Mouse (Mus musculus) right cerebral cortex, postnatal 10 days (tissue): ENCODE data around the gene Fbxo27.

Source experiments
- DNase-seq, 2 experiments: peaks; one replicate each; pipeline ENCODE4 v3.0.0; 2021; ENCODE audit warnings: low spot score in 2 of 2

The Fbxo27 gene

DNA sequence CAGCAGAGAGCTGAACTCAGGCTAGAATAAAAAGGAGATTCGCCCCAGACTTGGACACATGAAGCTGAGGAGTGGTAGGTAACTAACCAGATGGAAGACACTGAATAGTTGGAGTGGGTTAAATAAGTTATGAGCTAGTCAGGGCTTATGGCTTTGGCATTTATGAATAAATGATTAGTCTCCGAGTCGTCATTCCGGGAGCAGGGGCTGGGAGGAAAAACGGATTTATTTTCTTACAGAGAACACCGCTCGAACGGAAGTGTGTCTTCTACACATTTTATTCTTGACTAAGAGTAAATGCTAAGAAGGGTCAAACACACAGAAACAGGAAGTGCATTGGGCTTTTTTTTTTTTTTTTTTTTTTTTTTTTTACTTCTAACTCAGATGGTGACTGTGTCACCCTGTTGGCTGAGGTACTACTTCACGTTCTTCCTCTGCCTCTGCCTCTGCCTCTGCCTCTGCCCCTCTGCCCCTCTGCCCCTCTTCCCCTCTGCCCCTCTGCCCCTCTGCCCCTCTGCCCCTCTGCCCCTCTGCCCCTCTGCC, 10.0 kb downstream of the Fbxo27 start:
- DNase-seq, result no peak

DNA sequence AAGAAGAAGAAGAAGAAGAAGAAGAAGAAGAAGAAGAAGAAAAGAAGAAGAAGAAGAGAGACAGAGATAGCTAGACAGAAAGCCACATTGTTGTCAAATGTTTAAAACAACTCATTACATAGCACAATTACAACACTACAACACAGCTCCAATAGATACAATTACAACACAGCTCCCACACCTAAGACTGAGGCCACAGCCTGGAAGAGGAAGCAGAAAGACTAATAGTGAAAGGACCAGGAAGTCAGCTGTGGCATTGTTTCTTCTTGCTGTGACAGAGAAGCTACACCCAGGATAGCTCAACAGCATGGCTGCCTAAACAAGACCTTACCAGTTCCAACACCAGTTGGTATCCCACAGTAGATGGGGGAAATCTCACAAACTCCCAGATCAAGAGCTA, 16.8 kb downstream of the Fbxo27 start:
- no peak for DNase-seq

DNA sequence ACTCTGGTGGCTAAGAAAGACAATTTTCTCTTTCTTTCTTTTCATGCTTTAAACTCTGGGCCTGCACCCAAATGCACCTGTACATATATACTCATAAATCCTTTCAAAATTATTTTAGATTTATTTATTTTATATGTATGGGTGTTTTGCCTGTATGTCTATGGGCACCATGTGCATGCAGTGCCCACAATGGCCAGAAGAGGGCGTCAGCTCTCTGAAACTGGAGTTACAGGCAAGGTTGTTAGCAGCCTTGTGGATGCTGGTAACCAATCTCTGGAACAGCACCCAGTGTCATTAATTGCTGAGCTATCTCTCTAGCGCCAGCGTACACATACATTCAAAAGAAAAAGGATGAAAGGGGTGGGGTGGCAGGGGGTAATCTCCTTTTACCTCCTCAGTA, 18.3 kb downstream of the Fbxo27 start:
- DNase-seq, result no peak

GRCm38 (mm10) chr7:28714667-28715066, 22.0 kb downstream of the Fbxo27 start:
- DNase-seq, result peak; percentile 67 to 76

GRCm38 (mm10) chr7:28715598-28715997, 22.9 kb downstream of the Fbxo27 start:
- no peak for DNase-seq

DNA sequence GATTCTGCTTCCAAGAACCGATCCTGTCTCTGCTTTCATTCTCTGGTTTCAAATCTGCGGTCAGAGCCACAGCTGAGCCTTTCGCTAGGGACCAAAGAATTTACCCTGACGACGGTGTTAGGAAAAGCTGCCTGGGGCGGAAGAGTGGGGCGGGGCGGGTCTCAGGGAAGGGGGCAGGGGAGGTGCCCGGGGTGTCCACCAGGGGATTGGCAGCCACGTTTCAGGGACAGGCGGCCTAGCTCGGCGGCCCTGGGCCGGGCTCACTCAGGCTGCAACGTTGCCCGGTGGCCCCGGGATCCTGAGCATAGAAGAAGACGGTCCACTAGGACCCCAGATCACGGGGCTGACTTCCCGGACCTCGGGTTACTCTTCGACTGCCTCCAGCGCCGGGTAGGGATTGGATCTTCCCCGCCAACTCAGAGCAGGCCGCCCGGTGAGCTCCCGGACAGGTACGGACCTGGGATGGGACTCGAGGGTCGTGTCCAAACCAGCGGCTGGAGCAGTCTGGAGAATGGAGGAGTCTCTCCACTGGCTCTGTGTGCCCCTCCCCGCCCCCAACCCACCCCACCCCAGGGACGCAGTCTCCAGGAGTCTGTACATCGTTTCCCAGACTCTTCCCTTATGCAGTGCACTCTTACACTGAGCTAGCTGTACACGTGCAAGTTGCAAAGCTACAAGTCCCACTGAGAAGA, 24.1 kb downstream of the Fbxo27 start, which contains the start of gene Fbxo17:
TSS of gene Fbxo17 (plus strand) at position 215 of the 692 bp plus-strand sequence.
- DNase-seq, result peak in 1 of 2 experiments; percentile 50

GRCm38 (mm10) chr7:28717726-28718125, 25.1 kb downstream of the Fbxo27 start:
- DNase-seq, result no peak

GRCm38 (mm10) chr7:28719159-28719558, 26.5 kb downstream of the Fbxo27 start:
- DNase-seq, result no peak

DNA sequence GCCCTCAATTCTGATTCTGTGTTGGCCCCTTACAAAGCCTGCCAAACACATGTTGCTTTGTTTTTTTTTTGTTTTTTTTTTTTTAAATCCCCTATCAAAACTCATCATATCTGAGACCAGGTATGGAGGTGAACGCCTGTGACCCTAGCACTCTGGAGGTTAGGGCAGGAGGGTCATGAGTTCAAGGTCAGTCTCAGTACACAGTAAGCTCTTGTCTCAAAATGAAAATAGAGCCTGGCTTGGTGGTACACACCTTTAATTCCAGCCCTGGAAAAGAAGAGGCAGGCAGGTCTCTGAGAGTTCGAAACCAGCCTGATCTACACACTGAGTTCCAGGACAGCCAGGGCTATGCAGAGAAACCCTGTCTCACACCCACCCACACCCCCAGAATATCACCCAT, 27.0 kb downstream of the Fbxo27 start:
- no peak for DNase-seq

GRCm38 (mm10) chr7:28720753-28721537, 28.3 kb downstream of the Fbxo27 start:
- no peak for DNase-seq

DNA sequence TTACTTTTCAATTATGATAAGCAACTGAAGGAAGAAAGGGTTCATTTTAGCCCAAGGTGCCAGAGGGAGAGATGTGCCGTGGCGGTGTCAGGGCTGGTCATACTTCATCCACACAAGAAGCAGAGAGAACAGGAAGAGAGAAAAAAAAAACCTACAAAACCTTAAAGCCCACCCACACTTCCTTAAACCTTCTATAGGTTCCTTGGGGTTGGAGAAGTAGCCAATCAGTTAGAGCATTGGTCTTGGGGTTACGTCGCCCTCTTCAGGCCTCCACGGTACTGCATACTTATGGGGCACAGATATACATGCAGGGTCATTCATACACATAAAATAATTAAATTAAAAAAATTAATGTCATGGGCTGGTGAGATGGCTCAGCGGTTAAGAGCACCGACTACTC, 29.4 kb downstream of the Fbxo27 start:
- no peak for DNase-seq

- DNase-seq, result no peak
Observed at GRCm38 (mm10) chr7:28724613-28725012, 32.0 kb downstream of the Fbxo27 start.

- DNase-seq, result peak; percentile 84 to 89
Observed at GRCm38 (mm10) chr7:28726600-28726999, 34.0 kb downstream of the Fbxo27 start.

GRCm38 (mm10) chr7:28727649-28728340, 35.1 kb downstream of the Fbxo27 start:
- DNase-seq, result peak; percentile 56 to 76

DNA sequence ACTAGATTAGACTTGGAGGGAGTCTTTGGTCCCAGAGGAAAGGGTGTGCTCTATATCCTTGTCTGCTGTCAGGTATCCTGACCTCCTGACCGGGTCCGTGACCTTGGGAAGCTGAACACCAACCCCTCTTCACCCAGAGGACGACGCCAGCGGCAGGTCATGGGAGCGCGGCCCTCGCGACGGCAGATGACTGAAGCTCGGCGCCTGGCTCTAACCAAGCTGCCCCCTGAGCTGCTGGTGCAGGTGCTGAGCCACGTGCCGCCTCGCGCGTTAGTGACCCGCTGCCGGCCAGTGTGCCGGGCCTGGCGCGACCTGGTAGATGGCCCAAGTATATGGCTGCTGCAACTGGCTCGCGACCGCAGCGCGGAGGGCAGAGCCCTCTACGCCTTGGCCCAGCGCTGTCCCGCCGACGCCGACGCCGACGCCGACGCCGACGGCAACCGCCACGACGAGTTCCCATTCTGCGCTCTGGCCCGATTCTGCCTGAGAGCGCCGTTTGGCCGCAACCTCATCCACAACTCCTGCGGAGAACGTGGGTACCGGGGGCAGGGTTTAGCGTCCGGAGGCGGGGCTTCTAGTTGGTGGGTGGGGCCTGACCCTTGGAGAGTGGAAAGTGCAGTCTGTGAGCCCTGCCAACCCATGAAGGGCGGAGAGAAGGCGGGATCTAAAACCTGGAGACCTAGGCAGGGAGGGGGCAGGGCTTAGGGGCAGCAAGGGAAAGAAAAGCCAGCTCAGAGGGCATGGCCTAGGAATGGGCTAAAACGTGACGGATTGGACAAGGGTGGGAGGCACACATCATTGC, 39.9 kb downstream of the Fbxo27 start:
- peak; percentile 64 to 66 for DNase-seq

GRCm38 (mm10) chr7:28733211-28733610, 40.6 kb downstream of the Fbxo27 start:
- DNase-seq, result no peak

GRCm38 (mm10) chr7:28735701-28736100, 43.1 kb downstream of the Fbxo27 start:
- no peak for DNase-seq

GRCm38 (mm10) chr7:28739829-28740228, 47.2 kb downstream of the Fbxo27 start:
- no peak for DNase-seq

GRCm38 (mm10) chr7:28740949-28741348, 48.3 kb downstream of the Fbxo27 start:
- no peak for DNase-seq

- no peak for DNase-seq
Observed at GRCm38 (mm10) chr7:28741368-28741708, 48.7 kb downstream of the Fbxo27 start.

GRCm38 (mm10) chr7:28741709-28742438, 49.2 kb downstream of the Fbxo27 start, which contains the start of the genes Mrps12 and Sars2:
Gene Mrps12, minus strand, starts transcription at chr7:28741820.
Gene Sars2, plus strand, starts transcription at chr7:28741992.
- DNase-seq, result peak; percentile 97 to 99
